Mouse (Mus musculus) embryo, embryonic 11.5 days (tissue): ENCODE measurements around the gene Hltf.

Source experiments
- DNase-seq: peaks from one replicate; pipeline ENCODE4 v3.0.0-alpha.2; 2012; ENCODE audit warnings: low read depth, low spot score

The Hltf gene

DNA sequence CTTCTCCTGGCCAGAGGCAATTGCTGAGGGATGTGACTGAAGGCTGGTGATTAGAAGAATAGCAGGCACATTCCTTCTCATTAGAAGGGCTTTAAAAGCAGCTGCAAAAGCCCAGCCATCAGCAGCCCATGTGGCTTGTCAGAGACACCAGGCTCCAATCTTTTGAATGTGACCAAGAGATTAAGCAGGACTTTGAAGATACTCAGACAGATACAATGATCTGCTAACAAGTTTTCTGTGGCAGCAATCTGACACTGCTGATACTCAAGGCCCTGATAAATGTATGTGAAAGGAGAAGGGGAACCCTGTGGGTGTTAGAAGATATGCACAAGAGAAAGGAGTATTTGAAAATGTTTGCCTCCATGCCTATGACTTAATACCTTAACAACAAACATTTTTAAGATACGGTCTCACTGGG is 88.1 kb downstream of the Hltf start:
- no peak for DNase-seq

DNA sequence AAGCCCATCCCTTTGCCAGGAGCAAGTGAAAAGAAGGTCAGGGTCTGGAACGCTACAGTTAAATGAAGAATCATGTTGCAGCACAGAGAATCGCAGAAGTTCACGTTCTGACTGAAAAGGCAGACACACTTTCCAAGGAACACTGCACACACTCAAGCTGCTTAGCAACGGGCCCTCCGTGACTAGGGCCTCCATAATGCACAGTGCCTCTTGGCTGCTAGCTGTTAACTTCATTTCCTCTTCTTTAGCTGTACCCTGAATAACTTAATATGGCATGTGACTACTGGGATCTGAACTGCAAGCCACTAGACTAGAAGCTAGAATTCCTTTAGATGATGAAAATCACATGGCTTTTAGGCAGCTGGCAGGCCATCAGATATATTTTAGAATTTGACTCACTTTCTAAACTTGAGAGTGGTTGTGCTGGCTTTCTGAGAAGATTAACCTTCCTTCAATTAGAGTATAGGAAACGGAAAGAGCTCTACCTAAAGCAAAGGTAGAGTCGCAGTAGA is 89.3 kb downstream of the Hltf start:
- no peak for DNase-seq

DNA sequence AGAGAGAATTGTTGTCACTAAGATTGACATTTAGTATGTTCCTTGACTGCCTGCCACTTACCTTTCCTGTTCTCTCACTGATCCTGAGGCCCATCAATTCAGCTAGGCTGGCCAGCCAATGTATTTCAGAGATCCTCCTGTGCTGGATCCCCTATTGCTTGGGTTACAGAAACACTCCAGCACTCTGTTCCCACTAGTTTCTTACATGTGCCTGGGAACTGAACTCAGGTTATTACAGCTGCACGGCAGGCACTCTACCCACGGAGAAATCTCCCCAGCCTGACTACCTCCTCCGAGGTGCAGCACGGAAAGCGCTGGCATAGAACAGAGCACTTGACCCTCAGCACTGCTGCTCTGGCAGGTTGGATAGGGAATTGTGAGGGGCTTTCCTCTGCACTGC is 90.0 kb downstream of the Hltf start:
- DNase-seq, result no peak

DNA sequence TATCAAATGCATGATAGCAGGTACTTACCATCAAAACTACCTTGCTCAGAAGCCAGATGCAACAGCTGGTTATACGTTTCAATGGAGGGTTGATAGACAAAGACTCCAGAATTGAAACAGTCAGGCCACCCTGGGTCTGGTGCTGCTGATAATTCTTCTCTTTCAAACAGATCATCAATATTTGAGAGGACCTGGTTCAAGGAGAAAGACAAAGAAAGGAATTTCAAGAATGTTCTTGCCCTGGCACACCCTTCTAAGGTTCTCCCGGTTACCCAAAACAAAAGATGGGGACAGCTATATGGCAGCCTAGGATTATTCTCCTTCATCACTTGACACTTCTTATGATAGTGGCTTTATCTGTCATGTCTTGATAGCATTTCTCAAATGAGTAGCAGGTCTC is 92.9 kb downstream of the Hltf start:
- DNase-seq, result no peak

DNA sequence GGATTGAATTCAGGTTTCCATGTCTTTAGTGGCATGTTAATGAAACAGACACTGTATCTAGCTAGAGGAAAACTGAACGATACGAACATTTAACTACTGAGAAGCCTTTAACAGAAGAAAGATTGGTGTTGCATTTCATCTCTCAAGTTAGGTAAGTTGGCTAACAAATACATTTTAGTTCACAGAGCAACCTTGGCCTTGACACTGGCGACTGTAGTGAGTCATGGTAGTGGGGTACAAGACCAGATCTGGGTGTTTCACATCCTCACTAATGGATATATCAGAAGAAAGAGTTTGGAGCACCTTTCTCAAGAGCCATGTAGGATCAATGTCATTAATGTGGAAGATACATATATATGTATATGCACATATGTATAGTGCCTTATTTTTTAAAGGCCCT is 94.0 kb downstream of the Hltf start:
- no peak for DNase-seq

DNA sequence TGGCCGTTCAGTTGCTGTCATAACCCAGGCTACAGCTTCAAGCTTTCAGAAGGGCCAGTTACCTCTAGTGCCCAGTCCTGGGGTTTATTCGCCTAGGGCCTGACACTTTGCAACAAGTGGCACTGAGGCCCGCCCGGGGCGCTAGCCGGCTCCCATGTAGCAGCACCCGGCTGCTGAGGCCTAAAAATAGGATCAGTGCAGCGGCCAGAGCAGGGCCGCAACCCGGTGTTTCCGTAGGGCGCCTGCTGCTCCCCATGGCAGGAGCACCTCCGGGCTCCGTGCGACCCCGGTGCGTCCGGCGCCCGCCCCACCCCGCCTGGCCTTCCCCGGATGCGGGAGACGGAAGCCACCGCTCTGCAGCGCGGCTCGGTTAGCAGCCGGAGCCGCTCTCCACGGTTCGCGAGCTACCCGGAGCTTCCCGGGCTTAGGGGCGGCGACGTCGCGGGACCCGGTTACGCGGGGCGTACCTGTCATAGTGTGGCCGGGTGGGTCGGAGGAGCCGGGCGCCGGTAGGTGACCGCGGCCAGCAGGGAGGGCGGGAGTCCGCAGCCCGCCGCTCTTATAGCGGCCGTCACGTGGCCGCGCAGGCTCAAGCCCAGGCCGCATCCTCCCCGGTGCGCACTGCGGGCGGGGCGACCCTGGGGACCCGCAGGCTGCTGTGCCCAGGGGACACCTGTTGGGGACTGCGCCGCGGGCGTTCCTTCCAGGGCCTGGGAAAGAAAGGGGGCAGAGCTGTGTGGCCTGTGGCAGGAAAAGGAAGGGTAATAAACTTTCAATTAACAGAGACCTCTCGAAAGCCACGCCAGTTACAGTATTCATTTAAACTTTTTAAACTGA is 97.1 kb downstream of the Hltf start, which contains the start of gene Gyg:
TSS of gene Gyg (minus strand) at position 787 of the 837 bp plus-strand sequence.
- peak; percentile 27 for DNase-seq

DNA sequence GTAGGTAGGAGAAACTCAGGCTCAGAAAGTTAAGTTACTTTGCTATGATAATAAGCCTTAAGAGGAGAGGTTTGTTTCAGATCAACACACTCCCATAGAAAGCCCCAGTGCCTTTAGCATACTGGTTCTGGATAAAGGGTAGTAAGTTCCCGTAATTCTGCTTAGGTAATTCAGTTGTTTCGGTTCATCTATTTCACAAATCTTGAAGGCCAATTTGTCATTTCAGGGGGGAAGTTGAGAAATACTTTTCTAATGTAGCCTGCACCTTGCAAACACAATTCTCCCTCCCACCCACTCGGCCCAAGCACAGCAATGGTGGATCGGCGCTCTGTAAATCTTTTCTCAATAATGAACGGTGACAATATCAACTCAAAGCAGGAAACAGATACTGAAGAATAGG is 97.9 kb downstream of the Hltf start:
- no peak for DNase-seq

DNA sequence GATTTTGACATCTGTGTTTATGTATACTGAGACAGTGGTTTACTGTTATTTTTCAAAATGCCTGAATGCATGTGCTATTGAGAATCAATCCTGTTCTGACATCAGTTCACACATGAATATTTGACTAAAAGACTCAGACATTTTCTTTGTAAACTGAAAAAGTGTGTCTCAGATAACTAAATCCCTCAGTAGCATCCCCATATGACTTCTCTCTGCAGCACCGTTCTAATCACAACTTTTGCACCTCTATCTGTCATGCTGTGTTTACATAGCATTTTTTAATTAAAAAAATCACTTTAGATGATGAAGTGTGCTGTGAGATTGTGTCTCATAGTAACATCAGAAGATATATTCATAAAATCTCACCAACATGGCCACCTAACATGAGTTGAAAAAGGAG is 109.9 kb downstream of the Hltf start:
- DNase-seq, result no peak
